Mouse (Mus musculus): ENCODE results near the gene Pcnx2. TPM values are rescaled to one million over a fixed set of nuclear protein-coding genes. Genes with fewer than 3 reads are reported as not detected.
A peak's percentile ranks its signal among the peaks of the same experiment; 100 is the strongest.

Pcnx2 gene
- polyA plus RNA-seq, 1 experiment from 2014 or later: 1.1 TPM

DNA sequence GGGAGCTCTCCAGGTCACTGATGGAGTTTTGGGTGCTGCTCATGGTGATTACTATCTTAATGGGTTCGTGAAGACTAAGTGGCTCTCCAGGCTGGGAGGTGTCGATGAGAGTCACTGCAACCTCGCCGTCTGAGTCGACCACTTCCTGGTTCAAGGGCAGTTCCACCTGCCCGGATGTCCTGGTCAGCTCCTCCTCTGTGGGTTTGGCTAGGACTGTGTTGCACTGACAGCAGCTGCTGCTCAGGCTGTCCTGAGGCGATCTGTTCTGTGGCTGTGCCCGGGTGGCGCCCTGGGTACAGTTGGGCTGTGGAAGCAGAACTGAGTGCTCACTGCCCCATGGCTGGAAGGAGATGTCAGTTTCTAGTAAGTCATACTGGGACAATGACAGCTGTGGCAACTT lies 10.6 kb downstream of the Pcnx2 start:
- no peak overlapping the region for H3K9ac ChIP-seq
- 95% methylated on average over 9 of the region's 9 CpGs for WGBS
- no peaks in the 10 kb centered on the region; the same call in 1 of the 2 replicates for H3K27me3 ChIP-seq
- no peak for ATAC-seq (ENCODE audit: low FRiP score)
- H3K4me1 ChIP-seq: no peaks in the 10 kb centered on the region
- H3K9me3 ChIP-seq (replicated peaks): no peaks in the 10 kb centered on the region; the same call in 1 of the 2 replicates
- no peak overlapping the region for H3K4me2 ChIP-seq (replicated peaks)
- H3K36me3 ChIP-seq: peaks cover 13% of the 10 kb centered on the region; the same call in 1 of the 2 replicates
- H3K4me3 ChIP-seq: no peak overlapping the region
- no peak overlapping the region for H3K27ac ChIP-seq

DNA sequence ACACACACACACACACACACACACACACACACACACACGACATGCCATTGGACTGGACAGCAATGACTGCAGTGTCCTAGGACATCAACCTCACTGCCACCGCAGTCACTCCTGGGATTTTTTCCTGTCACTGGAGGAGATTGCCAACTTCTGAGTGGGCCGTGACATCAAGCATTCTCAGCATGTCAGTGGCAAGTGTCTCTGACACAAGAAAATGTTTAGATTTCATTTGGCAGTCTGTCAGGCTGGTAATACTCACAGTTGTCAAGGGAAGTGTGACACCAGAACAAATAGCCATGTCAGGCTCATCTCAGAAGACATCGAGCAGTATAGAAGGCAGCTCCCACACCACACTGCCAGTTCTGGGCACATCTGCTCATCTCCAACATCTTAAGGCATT lies 17.7 kb downstream of the Pcnx2 start:
- no peaks in the 10 kb centered on the region for H3K4me1 ChIP-seq
- no peak overlapping the region for H3K4me3 ChIP-seq
- 82% methylated on average over 4 of the region's 4 CpGs for WGBS

DNA sequence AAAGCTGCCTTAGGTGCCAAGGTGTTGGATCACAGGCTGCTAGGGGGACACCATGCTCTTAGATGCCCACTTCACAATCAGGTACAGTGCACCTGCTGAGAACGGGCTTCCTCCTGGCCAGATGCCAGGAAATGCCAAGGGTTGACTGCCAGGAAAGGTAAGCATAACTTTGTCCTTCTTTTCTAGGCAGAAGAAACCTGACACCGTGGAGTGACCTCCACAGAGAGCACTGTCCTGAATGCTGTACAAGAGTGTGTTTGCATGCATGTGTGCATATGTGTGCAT lies 24.9 kb downstream of the Pcnx2 start:
- Histone ChIP-seq H3K4me1 (peaks cover 13% of the 10 kb centered on the region), H3K27ac (no peak overlapping the region), H3K4me3 (no peak overlapping the region), H3K9ac (no peak overlapping the region), H3K27me3 (no peaks in the 10 kb centered on the region; the same call in 1 of the 2 replicates), H3K36me3 (no peaks in the 10 kb centered on the region), H3K9me3 (replicated peaks) (no peaks in the 10 kb centered on the region), H3K4me2 (replicated peaks) (no peak overlapping the region)
- no peak for ATAC-seq (ENCODE audit: low FRiP score)
- 84% methylated on average over 2 of the region's 2 CpGs for WGBS

More for the DNA sequence above, 17.7 kb downstream of the Pcnx2 start:
- Histone ChIP-seq H3K9me3 (replicated peaks) (no peaks in the 10 kb centered on the region; the same call in 1 of the 2 replicates), H3K36me3 (no peaks in the 10 kb centered on the region), H3K27ac (no peak overlapping the region), H3K9ac (no peak overlapping the region), H3K27me3 (no peaks in the 10 kb centered on the region), H3K4me2 (replicated peaks) (no peak overlapping the region)
- no peak for ATAC-seq (ENCODE audit: low FRiP score)

DNA sequence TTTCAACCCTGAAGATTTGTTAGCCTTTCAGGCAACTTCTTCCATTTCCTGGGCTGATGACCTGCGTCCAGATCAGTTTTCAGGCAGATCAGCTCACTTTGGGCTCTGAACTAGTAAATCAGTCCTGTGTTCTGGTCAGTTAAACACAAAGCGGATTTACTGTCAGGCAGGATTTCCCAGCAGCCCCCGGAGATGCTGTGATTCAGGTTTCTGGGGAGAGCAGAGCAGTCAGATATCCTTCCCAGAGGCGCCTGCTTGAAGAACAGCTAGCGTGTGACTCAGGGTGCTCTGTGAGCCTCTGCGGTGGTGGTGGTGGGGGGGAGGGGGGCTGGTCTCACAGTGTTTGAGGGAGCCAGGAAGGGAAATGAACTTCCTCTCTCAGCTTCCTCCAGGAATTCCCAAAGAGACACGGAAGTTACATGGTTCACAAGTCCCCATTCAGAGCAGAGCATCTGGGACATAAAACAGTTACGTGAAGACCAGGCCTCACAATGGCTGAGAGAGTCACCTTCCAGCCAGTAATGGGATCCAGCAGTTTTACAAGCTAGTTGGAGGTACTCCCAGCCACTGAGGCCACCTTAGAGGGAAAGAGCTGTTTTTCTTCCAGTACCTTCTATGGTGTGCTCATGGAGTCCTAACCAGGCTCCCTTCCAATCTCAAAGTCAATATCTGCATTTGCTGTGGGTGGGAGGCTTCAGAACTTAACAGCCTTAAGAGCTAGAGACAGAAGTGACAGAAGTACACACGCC lies 25.4 kb downstream of the Pcnx2 start:
- H3K4me2 ChIP-seq (replicated peaks): no peak overlapping the region
- no peak overlapping the region for H3K27ac ChIP-seq
- H3K4me1 ChIP-seq: peaks cover 13% of the 10 kb centered on the region
- H3K4me3 ChIP-seq: no peak overlapping the region
- ATAC-seq (ENCODE audit: low FRiP score): no peak
- no peak overlapping the region for H3K9ac ChIP-seq
- H3K36me3 ChIP-seq: no peaks in the 10 kb centered on the region
- WGBS: 77% methylated on average over 9 of the region's 9 CpGs
- no peaks in the 10 kb centered on the region for H3K9me3 ChIP-seq (replicated peaks)
- no peaks in the 10 kb centered on the region; the same call in 1 of the 2 replicates for H3K27me3 ChIP-seq

DNA sequence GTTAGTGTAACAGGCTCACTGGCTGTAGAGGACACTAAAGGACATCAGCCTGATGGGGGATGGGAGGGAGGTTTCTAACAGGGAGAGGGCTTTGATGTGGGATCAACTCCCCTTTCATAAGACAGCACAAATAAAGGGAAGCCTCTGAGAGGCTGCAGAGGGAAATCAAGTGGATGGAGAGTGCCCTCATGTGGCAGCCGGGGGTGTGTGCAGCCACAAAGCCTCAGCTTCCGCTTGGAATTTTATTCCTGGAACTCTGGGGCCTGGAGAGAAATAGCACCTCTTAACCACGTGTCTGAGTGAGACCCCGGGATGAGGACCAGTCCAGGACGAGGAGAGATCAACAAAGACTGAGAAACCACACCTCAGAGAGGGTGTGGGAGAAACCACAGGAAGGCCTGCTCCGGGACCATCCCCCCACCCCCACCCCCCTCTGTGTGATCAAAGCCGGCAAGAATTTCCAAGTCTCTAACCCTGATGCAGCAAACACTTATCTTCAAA lies 27.2 kb downstream of the Pcnx2 start:
- peak; percentile 86 for ATAC-seq (ENCODE audit: low FRiP score)
- Histone ChIP-seq H3K4me2 (replicated peaks) (0 out of 2 replicates have a peak overlapping the region, but pooled peaks have one; percentile 22), H3K9me3 (replicated peaks) (no peaks in the 10 kb centered on the region), H3K9ac (0 out of 2 replicates have a peak overlapping the region, but pooled peaks have one; percentile 10), H3K4me1 (peaks cover 13% of the 10 kb centered on the region), H3K36me3 (no peaks in the 10 kb centered on the region), H3K27ac (0 out of 2 replicates have a peak overlapping the region, but pooled peaks have one; percentile 42), H3K27me3 (no peaks in the 10 kb centered on the region; the same call in 1 of the 2 replicates), H3K4me3 (no peak overlapping the region)
- 3% methylated on average over 7 of the region's 7 CpGs for WGBS

DNA sequence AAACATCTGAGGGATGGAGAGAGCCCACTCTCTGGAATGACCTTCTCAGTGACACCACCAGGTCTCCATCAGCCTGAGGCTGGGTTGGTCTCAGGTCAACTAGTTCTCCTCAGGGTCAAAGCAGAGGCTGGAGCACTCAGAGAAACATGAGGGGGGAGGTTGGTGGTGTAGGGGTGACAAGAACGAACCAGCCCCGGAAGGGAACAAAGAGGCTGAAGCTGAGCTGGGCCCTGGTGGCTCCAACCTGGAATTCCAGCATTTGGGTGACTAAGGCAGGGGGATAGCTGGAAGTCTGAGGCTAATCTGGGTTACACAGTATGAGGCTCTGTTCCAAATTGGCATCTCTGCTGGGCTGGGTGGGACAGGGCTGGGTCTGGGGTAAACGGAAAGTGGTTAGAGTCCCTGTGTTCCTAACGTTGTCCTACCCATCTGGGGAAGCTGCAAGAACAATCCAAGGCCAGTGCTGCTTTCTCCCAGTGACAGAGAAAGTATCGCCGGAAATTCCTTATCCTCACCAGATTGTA lies 27.9 kb downstream of the Pcnx2 start:
- no peaks in the 10 kb centered on the region for H3K36me3 ChIP-seq
- no peaks in the 10 kb centered on the region for H3K9me3 ChIP-seq (replicated peaks)
- ATAC-seq (ENCODE audit: low FRiP score): peak; percentile 57
- no peak overlapping the region for H3K4me3 ChIP-seq
- 0 out of 2 replicates have a peak overlapping the region, but pooled peaks have one; percentile 42 for H3K27ac ChIP-seq
- 37% methylated on average over 6 of the region's 6 CpGs for WGBS
- peaks cover 13% of the 10 kb centered on the region for H3K4me1 ChIP-seq
- H3K27me3 ChIP-seq: no peaks in the 10 kb centered on the region; the same call in 1 of the 2 replicates
- 0 out of 2 replicates have a peak overlapping the region, but pooled peaks have one; percentile 3 for H3K4me2 ChIP-seq (replicated peaks)
- H3K9ac ChIP-seq: peak overlapping the region; percentile 10; the same call in 1 of the 2 replicates

DNA sequence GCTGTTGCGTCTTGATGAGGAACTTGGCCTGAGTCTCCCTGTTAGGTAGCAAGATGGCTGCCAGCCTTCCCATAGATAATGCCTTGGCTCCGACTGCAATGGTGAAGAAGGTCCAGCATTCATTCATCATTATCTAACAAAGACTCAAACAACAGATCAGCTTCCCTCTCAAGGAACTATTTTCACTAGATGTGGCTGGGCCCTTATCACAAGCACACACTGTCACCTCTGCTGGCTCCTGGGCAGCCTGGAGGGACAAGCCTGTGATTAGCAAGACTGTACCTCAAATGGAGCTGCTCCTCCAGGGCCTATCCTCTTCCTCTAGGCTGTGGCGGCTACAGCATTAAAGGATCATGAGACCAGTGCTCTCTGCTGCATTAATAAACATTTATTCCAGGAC lies 28.4 kb downstream of the Pcnx2 start:
- Histone ChIP-seq H3K27me3 (no peaks in the 10 kb centered on the region; the same call in 1 of the 2 replicates), H3K4me2 (replicated peaks) (no peak overlapping the region), H3K36me3 (no peaks in the 10 kb centered on the region), H3K4me3 (no peak overlapping the region), H3K9me3 (replicated peaks) (no peaks in the 10 kb centered on the region), H3K9ac (no peak overlapping the region), H3K4me1 (peaks cover 13% of the 10 kb centered on the region), H3K27ac (0 out of 2 replicates have a peak overlapping the region, but pooled peaks have one; percentile 42)
- 71% methylated on average over 3 of the region's 3 CpGs for WGBS
- no peak for ATAC-seq (ENCODE audit: low FRiP score)

DNA sequence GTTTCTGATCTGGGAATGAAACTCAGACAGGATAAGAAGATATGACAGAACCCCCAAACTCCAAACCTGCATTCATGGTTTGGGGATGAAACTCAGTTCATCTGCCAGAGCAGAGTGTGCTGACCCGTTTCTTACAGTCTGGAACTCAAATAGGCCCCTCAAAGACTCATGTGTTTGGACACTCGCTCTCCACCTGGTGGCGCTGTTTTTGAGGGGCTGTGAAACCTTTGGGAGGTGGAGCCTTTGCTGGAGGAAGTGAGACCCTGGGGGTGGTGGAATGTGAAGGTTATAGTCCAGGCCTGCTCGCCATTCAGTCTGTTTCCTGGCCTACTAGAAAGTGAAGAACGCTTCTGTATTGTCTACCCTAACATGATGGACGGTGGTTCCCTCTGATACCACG lies 29.6 kb downstream of the Pcnx2 start:
- H3K9me3 ChIP-seq (replicated peaks): no peaks in the 10 kb centered on the region
- H3K27me3 ChIP-seq: no peaks in the 10 kb centered on the region; the same call in 1 of the 2 replicates
- H3K4me3 ChIP-seq: no peak overlapping the region
- no peaks in the 10 kb centered on the region for H3K36me3 ChIP-seq
- no peak overlapping the region for H3K4me2 ChIP-seq (replicated peaks)
- no peak overlapping the region for H3K9ac ChIP-seq
- ATAC-seq (ENCODE audit: low FRiP score): no peak
- H3K27ac ChIP-seq: no peak overlapping the region
- WGBS: 72% methylated on average over 7 of the region's 7 CpGs
- H3K4me1 ChIP-seq: peaks cover 13% of the 10 kb centered on the region

DNA sequence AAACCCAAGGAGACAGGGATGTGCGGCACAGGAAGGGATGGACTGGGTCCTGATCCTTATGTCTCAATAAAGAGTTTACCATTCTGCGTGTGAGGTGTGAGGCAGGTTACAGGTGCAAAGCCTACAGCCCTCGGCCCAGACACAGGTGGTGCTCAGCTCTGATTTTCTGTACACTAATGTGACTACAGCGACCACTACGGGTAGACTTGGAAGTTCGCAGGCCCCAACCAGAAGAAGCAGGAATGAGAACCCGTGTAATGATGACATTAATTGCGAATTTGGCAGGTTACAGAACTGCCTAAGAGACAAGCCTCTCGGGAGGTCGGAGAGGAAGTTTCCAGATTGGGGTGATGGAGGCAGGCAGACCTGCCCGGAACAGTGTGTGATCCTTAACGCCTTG lies 32.0 kb downstream of the Pcnx2 start:
- peaks cover 20% of the 10 kb centered on the region for H3K4me1 ChIP-seq
- H3K4me2 ChIP-seq (replicated peaks): no peak overlapping the region
- H3K27ac ChIP-seq: no peak overlapping the region
- no peak for ATAC-seq (ENCODE audit: low FRiP score)
- whole genome bisulfite sequencing: 81% methylated on average over 12 of the region's 12 CpGs
- no peaks in the 10 kb centered on the region for H3K36me3 ChIP-seq
- no peaks in the 10 kb centered on the region for H3K9me3 ChIP-seq (replicated peaks)
- no peak overlapping the region for H3K9ac ChIP-seq
- H3K4me3 ChIP-seq: no peak overlapping the region
- no peaks in the 10 kb centered on the region; the same call in none of the 2 replicates for H3K27me3 ChIP-seq

DNA sequence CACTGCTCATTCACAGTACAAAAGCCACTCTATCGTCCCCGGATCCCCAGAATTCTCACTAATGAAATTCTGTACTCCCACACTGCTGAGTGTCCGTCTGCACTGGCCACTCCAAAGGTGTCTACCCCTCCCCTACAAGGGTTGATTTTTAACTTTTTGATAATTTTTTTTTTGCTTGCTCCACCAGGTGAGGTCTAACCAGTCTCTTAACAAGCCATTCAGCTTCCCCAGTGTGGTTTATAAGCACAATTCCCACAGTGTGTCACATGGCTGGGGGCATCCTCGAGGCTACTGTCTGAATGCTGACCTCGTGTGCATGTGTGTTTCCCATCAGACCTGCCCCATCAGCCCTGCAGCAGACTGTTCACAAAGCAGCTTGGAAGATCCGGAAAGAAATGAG lies 40.9 kb downstream of the Pcnx2 start:
- Histone ChIP-seq H3K4me1 (peaks cover 14% of the 10 kb centered on the region), H3K36me3 (no peaks in the 10 kb centered on the region), H3K27ac (no peak overlapping the region), H3K27me3 (no peaks in the 10 kb centered on the region; the same call in 1 of the 2 replicates), H3K9ac (no peak overlapping the region), H3K9me3 (replicated peaks) (no peaks in the 10 kb centered on the region), H3K4me2 (replicated peaks) (no peak overlapping the region), H3K4me3 (no peak overlapping the region)
- ATAC-seq (ENCODE audit: low FRiP score): no peak
- 63% methylated on average over 6 of the region's 6 CpGs for WGBS

DNA sequence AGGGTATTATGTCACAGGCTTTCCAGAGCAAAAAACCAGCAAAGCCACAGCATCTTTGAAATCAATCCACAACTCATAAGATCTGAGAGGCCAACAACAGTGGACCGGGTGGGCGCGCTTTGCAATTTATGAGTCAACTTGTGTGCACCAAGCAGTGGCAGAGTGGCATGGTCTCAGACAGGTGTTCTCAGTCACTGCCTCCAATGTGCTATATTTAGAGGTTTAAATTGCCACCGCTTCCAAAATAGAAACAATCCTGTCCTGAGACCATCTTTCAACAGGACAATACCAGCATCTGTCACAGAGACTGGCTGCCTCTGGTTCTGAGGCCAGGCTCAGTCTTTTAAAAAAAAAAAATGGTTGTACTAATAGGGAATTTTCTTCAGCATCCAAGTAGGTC lies 42.0 kb downstream of the Pcnx2 start:
- no peaks in the 10 kb centered on the region for H3K36me3 ChIP-seq
- ATAC-seq (ENCODE audit: low FRiP score): no peak
- H3K9ac ChIP-seq: no peak overlapping the region
- no peak overlapping the region for H3K27ac ChIP-seq
- no peak overlapping the region for H3K4me2 ChIP-seq (replicated peaks)
- no peaks in the 10 kb centered on the region; the same call in 1 of the 2 replicates for H3K27me3 ChIP-seq
- 92% methylated on average over 4 of the region's 4 CpGs for WGBS
- no peaks in the 10 kb centered on the region for H3K9me3 ChIP-seq (replicated peaks)
- no peak overlapping the region for H3K4me3 ChIP-seq
- peaks cover 13% of the 10 kb centered on the region for H3K4me1 ChIP-seq

DNA sequence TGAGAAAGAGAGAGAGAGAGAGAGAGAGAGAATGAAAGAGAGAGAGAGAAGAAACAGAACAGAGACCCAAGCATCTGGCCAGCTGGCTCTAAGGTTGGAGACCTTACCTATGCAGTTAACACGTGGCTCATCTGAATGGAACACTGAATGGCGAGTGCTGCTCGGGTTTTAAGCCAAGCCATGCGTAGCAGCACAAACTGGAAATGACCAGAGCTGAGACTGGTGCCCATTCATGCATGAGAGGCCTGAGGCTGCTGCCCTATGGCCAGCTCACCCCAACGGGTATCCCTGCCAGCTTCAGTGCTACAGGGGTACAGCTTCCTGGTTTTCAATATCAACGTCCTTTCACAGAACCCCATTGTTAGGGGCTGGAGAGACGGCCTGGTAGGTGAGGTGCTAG lies 43.7 kb downstream of the Pcnx2 start:
- H3K27ac ChIP-seq: no peak overlapping the region
- H3K9me3 ChIP-seq (replicated peaks): no peaks in the 10 kb centered on the region
- no peaks in the 10 kb centered on the region for H3K36me3 ChIP-seq
- ATAC-seq (ENCODE audit: low FRiP score): no peak
- H3K4me3 ChIP-seq: no peak overlapping the region
- H3K4me2 ChIP-seq (replicated peaks): no peak overlapping the region
- peaks cover 13% of the 10 kb centered on the region for H3K4me1 ChIP-seq
- WGBS: 64% methylated on average over 7 of the region's 7 CpGs
- H3K9ac ChIP-seq: no peak overlapping the region
- no peaks in the 10 kb centered on the region for H3K27me3 ChIP-seq

Data from hindbrain, embryonic 12.5 days (tissue).